Mouse (Mus musculus): Measurements from ENCODE around the gene Baz1a. TPM values are rescaled to one million over a fixed set of nuclear protein-coding genes. Genes with fewer than 3 reads are reported as not detected.

The Baz1a gene
- total and polyA plus RNA-seq, 3 experiments, result 41.7 to 95.0 (median 56.0) TPM

- no peaks in the 10 kb centered on the region for H3K9me3 ChIP-seq (replicated peaks; ENCODE audit: low read length)
- no peak overlapping the region for H3K27ac ChIP-seq (ENCODE audit: insufficient read depth, low read depth)
- TF ChIP-seq RCOR1 (conservative IDR thresholded peaks at IDR 0.05; ENCODE audit: low read depth, low read length) (no peak), CTCF (conservative IDR thresholded peaks at IDR 0.05 in 1 of 2, IDR thresholded peaks at IDR 0.05 in 1 of 2; ENCODE audit: low read depth in 2 of 2, low read length in 2 of 2) (no peak), KAT2A (IDR thresholded peaks at IDR 0.05; ENCODE audit: insufficient replicate concordance, low read length) (no peak), MAFK (IDR thresholded peaks at IDR 0.05; ENCODE audit: insufficient replicate concordance, low read length) (no peak), NELFE (IDR thresholded peaks at IDR 0.05; ENCODE audit: low read depth, low read length) (no peak), ELF1 (IDR thresholded peaks at IDR 0.05; ENCODE audit: low read depth, low read length) (no peak), CHD1 (IDR thresholded peaks at IDR 0.05; ENCODE audit: low read depth, low read length) (no peak), CHD2 (IDR thresholded peaks at IDR 0.05; ENCODE audit: low read length) (no peak), IRF4 (IDR thresholded peaks at IDR 0.05; ENCODE audit: low read depth, low read length) (no peak), ZMIZ1 (IDR thresholded peaks at IDR 0.05; ENCODE audit: low read depth, low read length) (no peak), RAD21 (IDR thresholded peaks at IDR 0.05; ENCODE audit: low read depth, low read length) (no peak), NRF1 (IDR thresholded peaks at IDR 0.05; ENCODE audit: low read depth, low read length) (no peak), ZKSCAN1 (IDR thresholded peaks at IDR 0.05; ENCODE audit: borderline replicate concordance, low read depth, low read length) (no peak), MYC (IDR thresholded peaks at IDR 0.05; ENCODE audit: low read depth, low read length) (no peak), JUN (IDR thresholded peaks at IDR 0.05; ENCODE audit: insufficient read depth, low read depth, low read length) (no peak), MAX (IDR thresholded peaks at IDR 0.05; ENCODE audit: low read length) (no peak), PAX5 (IDR thresholded peaks at IDR 0.05; ENCODE audit: low read length) (no peak), E2F4 (IDR thresholded peaks at IDR 0.05; ENCODE audit: insufficient replicate concordance, low read depth, low read length) (no peak)
- no peak for DNase-seq (ENCODE audit: extremely low read depth)
- H3K9ac ChIP-seq (ENCODE audit: insufficient read depth, low read depth), result no peak overlapping the region
- no peak overlapping the region for H3K4me2 ChIP-seq (ENCODE audit: insufficient read depth, low read depth, poor library complexity, severe bottlenecking)
- H3K36me3 ChIP-seq (replicated peaks in 1 of 2; ENCODE audit: control insufficient read depth in 1 of 2, insufficient read depth in 1 of 2, low read length in 1 of 2), result peaks cover 31 to 60% of the 10 kb centered on the region in 2 experiments
- H3K4me1 ChIP-seq (ENCODE audit: control insufficient read depth in 1 of 2, insufficient read depth in 2 of 2), result peaks cover 8 to 41% of the 10 kb centered on the region in 2 experiments
- no peak overlapping the region for H3K4me3 ChIP-seq (replicated peaks in 1 of 3; ENCODE audit: low read depth in 2 of 3, low read length in 2 of 3, poor library complexity in 1 of 3)
- H3K27me3 ChIP-seq (replicated peaks), result no peaks in the 10 kb centered on the region
- peaks cover 74% of the 10 kb centered on the region for H3K79me2 ChIP-seq (replicated peaks; ENCODE audit: control insufficient read depth, extremely low read depth, insufficient read depth, poor library complexity, severe bottlenecking)
- dilution Hi-C loops (cut with MboI; ENCODE audit: extremely low pct_ligation_motif_present, extremely low pct_unique_long_range_greater_than_20kb, low sequenced_read_pairs), result no loop called here
- in situ Hi-C loops (cut with MboI; ENCODE audit: low pct_ligation_motif_present, low pct_unique_long_range_greater_than_20kb, low sequenced_read_pairs), result no loop called here
Measured at GRCm38 (mm10) chr12:54980939-54981338, 33.2 kb downstream of the Baz1a start.

- Histone ChIP-seq H3K4me3 (replicated peaks in 1 of 3; ENCODE audit: low read depth in 2 of 3, low read length in 2 of 3, poor library complexity in 1 of 3) (no peak overlapping the region), H3K79me2 (replicated peaks; ENCODE audit: control insufficient read depth, extremely low read depth, insufficient read depth, poor library complexity, severe bottlenecking) (peaks cover 77% of the 10 kb centered on the region), H3K9me3 (replicated peaks; ENCODE audit: low read length) (no peaks in the 10 kb centered on the region), H3K4me1 (ENCODE audit: control insufficient read depth in 1 of 2, insufficient read depth in 2 of 2) (peaks cover 8 to 41% of the 10 kb centered on the region in 2 experiments), H3K27me3 (replicated peaks) (no peaks in the 10 kb centered on the region), H3K27ac (ENCODE audit: insufficient read depth, low read depth) (no peak overlapping the region), H3K9ac (ENCODE audit: insufficient read depth, low read depth) (no peak overlapping the region), H3K4me2 (ENCODE audit: insufficient read depth, low read depth, poor library complexity, severe bottlenecking) (no peak overlapping the region), H3K36me3 (replicated peaks in 1 of 2; ENCODE audit: control insufficient read depth in 1 of 2, insufficient read depth in 1 of 2, low read length in 1 of 2) (peaks cover 34 to 64% of the 10 kb centered on the region in 2 experiments)
- no peak for DNase-seq (ENCODE audit: extremely low read depth)
- in situ Hi-C loops (cut with MboI; ENCODE audit: low pct_ligation_motif_present, low pct_unique_long_range_greater_than_20kb, low sequenced_read_pairs), result no loop called here
- TF ChIP-seq E2F4 (IDR thresholded peaks at IDR 0.05; ENCODE audit: insufficient replicate concordance, low read depth, low read length) (no peak), MXI1 (IDR thresholded peaks at IDR 0.05; ENCODE audit: low read depth, low read length) (no peak), IRF4 (IDR thresholded peaks at IDR 0.05; ENCODE audit: low read depth, low read length) (no peak), CHD1 (IDR thresholded peaks at IDR 0.05; ENCODE audit: low read depth, low read length) (no peak), PAX5 (IDR thresholded peaks at IDR 0.05; ENCODE audit: low read length) (no peak), SMC3 (IDR thresholded peaks at IDR 0.05; ENCODE audit: low read depth, low read length) (no peak), USF1 (IDR thresholded peaks at IDR 0.05; ENCODE audit: low read depth, low read length) (no peak)
- dilution Hi-C loops (cut with MboI; ENCODE audit: extremely low pct_ligation_motif_present, extremely low pct_unique_long_range_greater_than_20kb, low sequenced_read_pairs), result no loop called here
Measured at GRCm38 (mm10) chr12:54980532-54980931, 33.6 kb downstream of the Baz1a start.
